Mouse (Mus musculus): ENCODE results near the gene Zzz3.

Zzz3 gene

DNA sequence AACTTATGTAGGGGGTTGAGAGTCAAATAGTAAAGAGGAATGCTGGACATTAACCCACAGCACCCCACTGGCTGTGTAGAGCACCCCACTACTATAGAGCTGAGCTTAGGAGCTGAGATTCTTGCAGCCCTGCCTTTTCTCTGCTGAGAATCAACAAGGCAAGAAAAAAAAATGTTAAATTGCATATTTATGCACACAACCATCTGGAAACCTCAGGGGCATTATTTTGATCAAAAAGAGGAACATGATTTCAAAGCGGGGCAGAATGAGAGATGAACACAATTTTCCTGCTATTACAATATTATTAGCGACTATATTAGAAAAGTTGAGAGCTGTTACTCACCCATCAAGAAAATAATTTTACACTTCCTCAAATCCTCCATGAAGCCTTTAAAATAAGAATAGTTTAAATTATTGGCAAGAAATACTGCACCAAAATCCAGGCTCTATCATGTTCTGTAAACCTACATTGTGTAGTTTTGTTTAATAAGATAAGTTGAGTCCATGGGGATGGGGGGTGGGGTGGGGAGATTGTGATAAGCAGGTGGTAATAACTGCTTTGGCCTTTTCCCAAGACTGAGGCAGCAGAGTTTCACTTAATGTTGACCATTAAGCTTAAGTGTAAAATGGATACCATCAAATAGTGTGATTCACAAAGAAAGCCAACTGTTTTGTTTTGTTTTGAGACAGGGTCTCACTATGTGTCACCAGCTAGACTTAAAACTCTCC lies 103.9 kb downstream of the Zzz3 start:
- no peak for DNase-seq

DNA sequence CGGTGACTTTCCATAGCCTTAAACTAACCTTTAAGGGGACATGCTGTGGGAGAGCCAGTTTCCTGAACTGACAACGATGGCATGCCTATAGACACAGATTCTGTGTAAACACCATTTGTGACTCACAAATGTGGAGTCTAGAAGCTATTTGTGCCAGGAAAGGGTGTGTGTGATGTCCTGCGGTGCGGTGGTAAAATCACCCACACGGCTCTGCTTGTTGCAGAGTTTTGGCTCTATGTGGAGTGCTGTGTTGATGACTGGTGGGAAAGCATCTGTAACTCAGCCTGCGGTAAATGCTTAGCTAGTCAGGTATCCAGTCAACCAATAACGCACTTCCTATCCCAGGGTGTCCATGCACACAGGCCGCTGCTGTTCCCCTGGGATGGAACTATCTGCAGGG lies 112.6 kb downstream of the Zzz3 start:
- DNase-seq = no peak

DNA sequence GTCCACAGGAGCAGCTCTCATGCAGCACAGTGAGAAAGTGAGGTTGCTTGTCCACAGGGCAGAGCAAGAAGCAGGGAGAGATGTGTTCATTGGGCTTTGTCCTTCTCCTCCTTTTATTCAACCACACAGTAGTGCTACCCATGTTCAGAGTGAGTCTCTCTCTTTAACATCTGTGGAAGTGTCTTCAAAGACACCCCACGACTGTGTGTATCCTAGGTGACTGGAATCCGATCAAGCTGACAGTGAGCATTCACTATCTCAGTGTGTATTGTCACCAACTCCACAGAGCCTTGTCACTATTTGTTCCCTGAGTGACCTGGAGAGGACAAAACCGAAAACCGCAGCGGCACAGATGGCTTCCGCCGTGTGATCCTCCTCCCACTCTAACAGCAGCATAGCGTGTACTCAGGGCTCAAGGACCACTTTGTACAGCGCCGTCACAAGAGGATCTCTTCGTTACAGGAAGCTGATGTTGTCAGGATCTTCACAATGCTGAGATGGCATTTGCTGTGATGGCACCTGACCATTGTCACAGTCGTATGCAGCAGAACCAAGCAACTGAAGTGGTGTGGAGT lies 113.2 kb downstream of the Zzz3 start:
- no peak for DNase-seq

DNA sequence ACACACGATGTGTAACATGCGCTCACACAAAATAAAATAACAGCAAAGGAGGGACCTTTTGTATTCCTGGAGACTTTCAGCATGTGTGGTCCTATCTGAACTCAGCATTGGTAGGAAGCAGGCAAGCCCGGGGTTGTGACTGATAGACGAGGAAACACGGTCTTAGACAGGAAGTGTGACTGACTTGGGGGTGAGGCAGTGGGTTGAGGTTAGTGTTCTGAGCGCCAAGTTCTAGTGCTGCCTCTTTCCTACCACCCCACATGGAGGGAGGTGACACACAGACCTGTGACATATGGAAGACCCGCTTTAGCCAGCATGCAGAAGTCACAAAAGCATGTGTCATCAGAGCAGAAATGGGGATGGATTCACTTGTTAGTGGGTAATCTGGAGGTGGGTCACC lies 114.0 kb downstream of the Zzz3 start:
- no peak for DNase-seq

All from right cerebral cortex, postnatal 14 days (tissue).